Mouse (Mus musculus) midbrain, embryonic 15.5 days (tissue): ENCODE results near the gene Noa1. TPM values are rescaled to one million over a fixed set of nuclear protein-coding genes. Genes with fewer than 3 reads are reported as not detected.

Source experiments
- ATAC-seq: fragments of 200-750 bp; cut with Nextera tagmentation; replicated peaks from 2 replicates; pipeline ENCODE4 v1.8.0; 2017; ENCODE audit warnings: moderate TSS enrichment
- H3K27ac ChIP-seq: fragments of 300-500 bp; sonication (generic); 2 replicates; pipeline ENCODE4 v1.5.1; 2015; ENCODE audit warnings: mild to moderate bottlenecking, inconsistent platforms
- H3K27me3 ChIP-seq: fragments of 300-500 bp; sonication (generic); replicated peaks from 2 replicates; pipeline ENCODE4 v1.6.1; 2015; ENCODE audit warnings: inconsistent platforms
- H3K36me3 ChIP-seq: fragments of 300-500 bp; sonication (generic); replicated peaks from 2 replicates; pipeline ENCODE4 v1.6.1; 2015; ENCODE audit warnings: inconsistent platforms
- H3K4me1 ChIP-seq: fragments of 300-500 bp; sonication (generic); 2 replicates; pipeline ENCODE4 v1.6.1; 2015; ENCODE audit warnings: inconsistent platforms
- H3K4me2 ChIP-seq: fragments of 300-500 bp; sonication (generic); 2 replicates; pipeline ENCODE4 v1.6.1; 2015; ENCODE audit warnings: inconsistent platforms, mild to moderate bottlenecking, moderate library complexity
- H3K4me3 ChIP-seq: fragments of 300-500 bp; sonication (generic); 2 replicates; pipeline ENCODE4 v1.5.1; 2015; ENCODE audit warnings: mild to moderate bottlenecking, inconsistent platforms
- H3K9ac ChIP-seq: fragments of 300-500 bp; sonication (generic); 2 replicates; pipeline ENCODE4 v1.6.1; 2015; ENCODE audit warnings: mild to moderate bottlenecking, inconsistent platforms
- H3K9me3 ChIP-seq: fragments of 300-500 bp; sonication (generic); 2 replicates; pipeline ENCODE4 v1.6.1; 2016; ENCODE audit warnings: inconsistent platforms
- WGBS: fragments of 180-500 bp; shearing (Covaris S2); methylation state at CpG from one replicate; pipeline ENCODE4 v1.1.7; 2015; ENCODE audit warnings: mixed read lengths; 5-methylcytosine and 5-hydroxymethylcytosine counted together
- microRNA-seq: library from miRNA; unstranded; fragments of <30 nt; microRNA quantifications from one replicate; pipeline ENCODE4, GENCODE M21; 2016
- polyA plus RNA-seq: library from polyadenylated mRNA; unstranded; fragments of >200 nt; fragmentation: Nextera tagmentation; extraction: Ambion mirVana; gene quantifications from 2 replicates; pipeline ENCODE4 v1.2.1, GENCODE M21; 2015

Noa1 gene
- polyA plus RNA-seq, 1 experiment from 2014 or later, result 36.1 TPM

DNA sequence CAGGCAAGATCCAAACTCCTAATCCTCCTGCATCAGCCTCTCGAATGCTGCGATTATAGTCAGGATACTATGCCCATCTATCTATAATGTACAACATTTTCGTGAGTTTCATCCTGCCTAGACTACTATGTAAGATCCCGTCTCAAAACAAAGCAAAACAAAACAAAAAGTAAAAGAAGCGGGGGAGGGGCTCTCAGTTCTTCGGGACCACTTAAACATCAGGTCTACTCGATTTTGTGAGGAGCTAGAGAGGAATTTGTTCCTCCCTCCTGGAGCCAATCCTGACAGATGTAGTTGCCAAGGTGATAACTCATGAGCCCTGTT is 64.5 kb downstream of the Noa1 start:
- no peaks in the 10 kb centered on the region for H3K36me3 ChIP-seq
- WGBS, result 31% methylated on average over 7 of the region's 7 CpGs
- H3K9ac ChIP-seq, result no peak overlapping the region
- peaks cover 12% of the 10 kb centered on the region for H3K4me1 ChIP-seq
- H3K9me3 ChIP-seq, result no peaks in the 10 kb centered on the region
- peak overlapping the region; percentile 17 for H3K4me3 ChIP-seq
- H3K27ac ChIP-seq, result 0 out of 2 replicates have a peak overlapping the region, but pooled peaks have one; percentile 8
- no peaks in the 10 kb centered on the region for H3K27me3 ChIP-seq
- peak overlapping the region; percentile 44 for H3K4me2 ChIP-seq
- peak; percentile 53 for ATAC-seq

DNA sequence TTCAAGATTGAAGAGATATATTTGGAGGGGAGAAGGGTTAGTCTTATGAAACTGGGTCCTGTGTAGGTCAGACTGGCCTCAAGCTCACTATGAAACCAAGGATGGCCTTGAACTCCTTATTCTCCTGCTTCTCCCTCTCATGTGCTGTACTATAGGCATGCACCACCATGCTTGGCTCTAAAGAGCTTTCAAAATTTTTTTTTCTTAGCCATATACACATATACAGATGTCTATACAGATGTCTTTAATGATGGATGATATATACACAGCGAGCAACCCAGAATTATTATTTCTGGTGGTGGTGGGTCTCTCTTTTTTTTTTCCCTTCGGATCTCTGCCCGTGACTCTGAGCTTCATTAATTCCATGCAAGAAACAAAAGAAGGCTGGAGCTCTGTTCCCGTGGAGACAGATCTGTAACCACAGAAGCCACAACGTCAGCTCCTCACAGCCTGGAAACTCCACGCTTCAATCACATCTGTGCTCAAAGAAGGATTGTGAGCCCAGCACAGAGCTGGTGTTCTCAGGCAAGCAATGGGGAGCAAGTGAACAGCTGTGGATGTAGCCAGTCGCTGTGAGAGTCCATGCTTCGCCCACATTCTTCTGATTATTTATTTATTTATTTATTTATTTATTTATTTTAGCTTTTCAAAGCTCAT is 65.4 kb downstream of the Noa1 start:
- H3K9ac ChIP-seq, result no peak overlapping the region
- no peak overlapping the region for H3K4me3 ChIP-seq
- no peaks in the 10 kb centered on the region for H3K9me3 ChIP-seq
- H3K27ac ChIP-seq, result no peak overlapping the region
- WGBS, result 24% methylated on average over 8 of the region's 8 CpGs
- peaks cover 12% of the 10 kb centered on the region for H3K4me1 ChIP-seq
- no peaks in the 10 kb centered on the region for H3K27me3 ChIP-seq
- H3K4me2 ChIP-seq, result no peak overlapping the region
- ATAC-seq, result no peak
- H3K36me3 ChIP-seq, result no peaks in the 10 kb centered on the region

Small RNA genes lying within 50 kb of the gene (microRNA-seq; reads per million reads assigned to microRNA genes)
- not detected for gene Mir5098

Other genes starting within 250 kb of the Noa1 start
- 0.74 and 0.98 TPM in 2 replicates for gene Hopx, start 195.0 kb downstream of the Noa1 start, polyA plus RNA-seq
- gene Spink2, start 98.6 kb downstream of the Noa1 start, polyA plus RNA-seq, result 0.41 TPM in 1 of 2 replicates, not detected in the other
- gene Rest, start 44.6 kb downstream of the Noa1 start, polyA plus RNA-seq, result 6.4 and 6.7 TPM in 2 replicates
- 63.8 and 65.2 TPM in 2 replicates for gene Polr2b, start 63 bp upstream of the Noa1 start, polyA plus RNA-seq
- 57.9 and 63.4 TPM in 2 replicates for gene Igfbp7, start 98.0 kb upstream of the Noa1 start, polyA plus RNA-seq